Comparison of ENCODE assay signal across 10 mouse cellular contexts in the genomic region with DNA sequence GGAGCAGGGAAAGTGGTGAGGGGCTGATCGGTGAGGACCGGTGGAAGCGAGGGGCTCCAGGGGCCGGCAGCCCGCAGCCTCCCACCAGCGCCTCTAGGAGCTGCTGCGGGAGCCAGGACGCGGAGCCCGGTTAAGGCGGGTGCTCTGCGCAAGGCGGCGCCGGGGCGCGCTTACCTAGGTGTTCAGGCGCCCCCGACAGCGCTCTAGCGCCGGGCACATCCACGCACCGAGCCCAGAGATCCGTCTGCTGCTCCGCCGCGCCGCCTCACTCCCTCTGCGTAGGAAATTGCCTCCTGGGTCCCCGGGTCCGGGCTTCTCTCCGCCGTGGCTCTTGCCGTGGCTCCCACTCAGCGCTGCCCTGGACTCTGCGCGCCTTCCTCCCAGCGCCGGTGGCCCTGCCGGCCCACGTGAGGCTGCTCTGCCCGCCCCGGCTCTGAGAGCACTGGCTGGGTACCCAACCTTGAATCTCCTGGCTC. TPM values are rescaled to one million over a fixed set of nuclear protein-coding genes. Genes with fewer than 3 reads are reported as not detected.
DNase-seq lines count a peak whose midpoint lies in the region; ATAC-seq and TF ChIP-seq lines count a peak whose summit lies in the region.
"Had no signal": no experiment of that assay in that cellular context is flagged by ENCODE, and none has a peak within 500 bp of the region (broad histone marks: within the 10 kb centered on the region; RNA-seq: fewer than 3 reads in every experiment).

A gene (minus strand): TSS at position 371 of the 476 bp plus-strand sequence.

- H3K27me3 ChIP-seq in heart, embryonic 15.5 days: peaks cover 49% of the 10 kb centered on the region
- H3K27me3 ChIP-seq in heart, adult 2 months (ENCODE audit: control insufficient read depth, insufficient read depth, low read length): peaks cover 9% of the 10 kb centered on the region; the same call in 1 of the 2 replicates
- H3K27me3 ChIP-seq in heart, postnatal 0 days (ENCODE audit: control insufficient read depth, insufficient read depth, low read length): peaks cover 49% of the 10 kb centered on the region
- H3K27me3 ChIP-seq in neural tube, embryonic 11.5 days (ENCODE audit: control insufficient read depth, insufficient read depth, low read length): peaks cover 38% of the 10 kb centered on the region

- H3K79me2 ChIP-seq in heart, adult 2 months (replicated peaks; ENCODE audit: control insufficient read depth, insufficient read depth, low read length): no peaks in the 10 kb centered on the region

- H3K4me2 ChIP-seq in heart, embryonic 15.5 days: peak within 1 kb of the TSS; percentile 87
- H3K4me2 ChIP-seq in heart, postnatal 0 days (ENCODE audit: low read depth, low read length): peak within 1 kb of the TSS; percentile 83
- peak within 1 kb of the TSS; percentile 85 for H3K4me2 ChIP-seq in neural tube, embryonic 11.5 days (ENCODE audit: low read depth)

- no peak for TF ChIP-seq POLR2A in heart, adult 2 months (IDR thresholded peaks at IDR 0.05; ENCODE audit: insufficient read depth, low read depth, low read length)

- TF ChIP-seq EP300 in heart, adult 2 months (IDR thresholded peaks at IDR 0.05; ENCODE audit: insufficient read depth, low read depth, low read length): no peak
- TF ChIP-seq EP300 in heart, postnatal 0 days (IDR thresholded peaks at IDR 0.05; ENCODE audit: low read depth): no peak

- intact Hi-C loops in heart, adult 2 months (cut with DNase I): no loop called here

- H3K4me3 ChIP-seq in heart, embryonic 15.5 days: peak within 1 kb of the TSS; percentile 57
- H3K4me3 ChIP-seq in heart, adult 2 months: no peak within 1 kb of the TSS; the same call in 1 of the 2 replicates
- H3K4me3 ChIP-seq in heart, postnatal 0 days (ENCODE audit: low read depth, low read length): peak within 1 kb of the TSS; percentile 55
- H3K4me3 ChIP-seq in neural tube, embryonic 11.5 days (ENCODE audit: low read depth, low read length): peak within 1 kb of the TSS; percentile 39

- H3K27ac ChIP-seq in heart, embryonic 15.5 days: no peak within 1 kb of the TSS
- H3K27ac ChIP-seq in heart, adult 2 months: no peak within 1 kb of the TSS
- H3K27ac ChIP-seq in heart, postnatal 0 days (ENCODE audit: low read depth): no peak within 1 kb of the TSS
- H3K27ac ChIP-seq in neural tube, embryonic 11.5 days (ENCODE audit: low read depth, low read length): peak within 1 kb of the TSS; percentile 42; the same call in 1 of the 2 replicates

- ATAC-seq in heart, embryonic 15.5 days (replicated peaks; ENCODE audit: insufficient number of reproducible peaks, insufficient read depth, low FRiP score, low read depth): peak; percentile 65; the same call in 1 of the 2 replicates
- peak; percentile 68 for ATAC-seq in heart, postnatal 0 days (ENCODE audit: insufficient read depth, low read depth)
- peak; percentile 45 for ATAC-seq in neural tube, embryonic 11.5 days (ENCODE audit: insufficient read depth, low FRiP score, low TSS enrichment)

- no peak for DNase-seq in heart, adult 2 months
- peak; percentile 20 for DNase-seq in adrenal gland, postnatal 25 days
- DNase-seq in heart, postnatal 0 days (ENCODE audit: low spot score): no peak
- DNase-seq in layer of hippocampus, postnatal 10 days (ENCODE audit: low spot score in 2 of 2): peak; percentile 52 to 57
- DNase-seq in neural tube, embryonic 11.5 days (ENCODE audit: low spot score): peak; percentile 64
- DNase-seq in natural killer cell, adult 2 months (ENCODE audit: low spot score in 2 of 2): no peak
- DNase-seq in gastrocnemius, adult 8-10 months (ENCODE audit: low spot score in 2 of 2): no peak

- peaks cover 22% of the 10 kb centered on the region for H3K4me1 ChIP-seq in heart, embryonic 15.5 days (replicated peaks)
- no peaks in the 10 kb centered on the region; the same call in 1 of the 2 replicates for H3K4me1 ChIP-seq in heart, adult 2 months (ENCODE audit: control insufficient read depth, insufficient read depth, low read length)
- H3K4me1 ChIP-seq in heart, postnatal 0 days (ENCODE audit: control insufficient read depth, insufficient read depth): no peaks in the 10 kb centered on the region
- peaks cover 3% of the 10 kb centered on the region; the same call in 1 of the 2 replicates for H3K4me1 ChIP-seq in neural tube, embryonic 11.5 days (ENCODE audit: control insufficient read depth, insufficient read depth, low read length)

- H3K9me3 ChIP-seq in heart, embryonic 15.5 days (replicated peaks): no peaks in the 10 kb centered on the region
- no peaks in the 10 kb centered on the region for H3K9me3 ChIP-seq in heart, postnatal 0 days (replicated peaks; ENCODE audit: control insufficient read depth, low read length)
- H3K9me3 ChIP-seq in neural tube, embryonic 11.5 days (ENCODE audit: control insufficient read depth, low read length): no peaks in the 10 kb centered on the region

- peak within 1 kb of the TSS; percentile 45 for H3K9ac ChIP-seq in heart, embryonic 15.5 days
- no peak within 1 kb of the TSS for H3K9ac ChIP-seq in heart, adult 2 months (ENCODE audit: low read depth, low read length)
- H3K9ac ChIP-seq in heart, postnatal 0 days (replicated peaks; ENCODE audit: low read depth, low read length): peak within 1 kb of the TSS; percentile 38
- H3K9ac ChIP-seq in neural tube, embryonic 11.5 days (ENCODE audit: low read length): peak within 1 kb of the TSS; percentile 65

- WGBS in heart, embryonic 15.5 days: under 1% methylated on average over 35 of the region's 44 CpGs
- WGBS in heart, adult 2 months: under 1% methylated on average over 44 of the region's 44 CpGs
- under 1% methylated on average over 40 of the region's 44 CpGs for WGBS in heart, postnatal 0 days
- under 1% methylated on average over 40 of the region's 44 CpGs for WGBS in neural tube, embryonic 11.5 days

- TF ChIP-seq CTCF in heart, adult 2 months (IDR thresholded peaks at IDR 0.05): no peak
- no peak for TF ChIP-seq CTCF in heart, postnatal 0 days (IDR thresholded peaks at IDR 0.05; ENCODE audit: low read depth)

- no peaks in the 10 kb centered on the region for H3K36me3 ChIP-seq in heart, embryonic 15.5 days
- no peaks in the 10 kb centered on the region for H3K36me3 ChIP-seq in heart, adult 2 months (ENCODE audit: control insufficient read depth, insufficient read depth, low read length)
- H3K36me3 ChIP-seq in heart, postnatal 0 days (replicated peaks; ENCODE audit: control insufficient read depth, insufficient read depth, low read length): no peaks in the 10 kb centered on the region
- no peaks in the 10 kb centered on the region for H3K36me3 ChIP-seq in neural tube, embryonic 11.5 days (ENCODE audit: control insufficient read depth, insufficient read depth, low read length)
- H3K36me3 ChIP-seq: G1E had no signal

RNA-seq across cellular contexts. Expression of the gene that starts here (rescaled TPM):
- polyA plus RNA-seq in heart, embryonic 15.5 days (2015; fragmentation: Nextera tagmentation; extraction: Ambion mirVana): 1.8 and 2.9 TPM in 2 replicates
- total RNA-seq in heart, adult 2 months (2021): not detected
- polyA plus RNA-seq in heart, adult 2 months (2012; rRNA removed): 0.09 and 0.23 TPM in 2 replicates
- total RNA-seq in adrenal gland, postnatal 25 days (2021): 7.6 and 14.1 TPM in 2 replicates
- total RNA-seq in heart, postnatal 0 days (2014; rRNA removed; ENCODE audit: low replicate concordance): 1.8 and 2.8 TPM in 2 replicates
- polyA plus RNA-seq in heart, postnatal 0 days (2015; fragmentation: Nextera tagmentation; extraction: Ambion mirVana): 1.0 and 1.6 TPM in 2 replicates
- total RNA-seq in layer of hippocampus, postnatal 10 days (2021): 10 to 100 TPM; 29.0 to 35.8 TPM
- 4.6 and 5.8 TPM in 2 replicates for polyA plus RNA-seq in neural tube, embryonic 11.5 days (2014; fragmentation: Nextera tagmentation; extraction: Ambion mirVana)
- total RNA-seq in gastrocnemius, adult 8-10 months (2022): not detected
- polyA plus RNA-seq: G1E; gonadal fat pad, adult 2 months had no signal

Comparison
In these comparisons a context has a peak if more than half of its experiments do, and no peak if none do; other contexts are left out.
1. DNase-seq: peak in adrenal gland, postnatal 25 days (single experiment), layer of hippocampus, postnatal 10 days (2 of 2) and neural tube, embryonic 11.5 days (single experiment); none in heart, adult 2 months (0 of 2), heart, postnatal 0 days (single experiment), natural killer cell, adult 2 months (0 of 2) and gastrocnemius, adult 8-10 months (0 of 2).
2. Peak in every context shown above with its lines, with median percentiles within 50 percentile points of each other: ATAC-seq and H3K4me2 ChIP-seq.